Mouse (Mus musculus) neural tube, embryonic 12.5 days (tissue): ENCODE measurements around the gene Il6ra. TPM values are rescaled to one million over a fixed set of nuclear protein-coding genes. Genes with fewer than 3 reads are reported as not detected.

Experiments used
- ATAC-seq: fragments of 200-750 bp; cut with Nextera tagmentation; 2 replicates; pipeline ENCODE4 v1.8.0; 2017; ENCODE audit warnings: low read depth, mild to moderate bottlenecking, moderate TSS enrichment, moderate library complexity; ENCODE audit not compliant: low FRiP score
- H3K27ac ChIP-seq: fragments of 300-500 bp; sonication (generic); 2 replicates; pipeline ENCODE4 v1.5.1; 2016
- H3K27me3 ChIP-seq: fragments of 300-500 bp; sonication (generic); replicated peaks from 2 replicates; pipeline ENCODE4 v1.6.1; 2016; ENCODE audit warnings: mild to moderate bottlenecking
- H3K36me3 ChIP-seq: fragments of 300-500 bp; sonication (generic); 2 replicates; pipeline ENCODE4 v1.6.1; 2016; ENCODE audit warnings: mild to moderate bottlenecking
- H3K4me1 ChIP-seq: fragments of 300-500 bp; sonication (generic); 2 replicates; pipeline ENCODE4 v1.6.1; 2016
- H3K4me2 ChIP-seq: fragments of 300-500 bp; sonication (generic); replicated peaks from 2 replicates; pipeline ENCODE4 v1.6.1; 2016; ENCODE audit warnings: mild to moderate bottlenecking
- H3K4me3 ChIP-seq: fragments of 300-500 bp; sonication (generic); 2 replicates; pipeline ENCODE4 v1.5.1; 2016
- H3K9ac ChIP-seq: fragments of 300-500 bp; sonication (generic); 2 replicates; pipeline ENCODE4 v1.6.1; 2016; ENCODE audit warnings: mild to moderate bottlenecking
- H3K9me3 ChIP-seq: fragments of 300-500 bp; sonication (generic); 2 replicates; pipeline ENCODE4 v1.6.1; 2016; ENCODE audit warnings: mild to moderate bottlenecking
- WGBS: fragments of 180-500 bp; shearing (Covaris S2); methylation state at CpG from one replicate; pipeline ENCODE4 v1.1.7; 2016; 5-methylcytosine and 5-hydroxymethylcytosine counted together
- polyA plus RNA-seq: library from polyadenylated mRNA; unstranded; fragments of >200 nt; fragmentation: Nextera tagmentation; extraction: Ambion mirVana; gene quantifications from 2 replicates; pipeline ENCODE4 v1.2.1, GENCODE M21; 2016

Gene Il6ra
- polyA plus RNA-seq, 1 experiment from 2014 or later: 0.68 TPM

DNA sequence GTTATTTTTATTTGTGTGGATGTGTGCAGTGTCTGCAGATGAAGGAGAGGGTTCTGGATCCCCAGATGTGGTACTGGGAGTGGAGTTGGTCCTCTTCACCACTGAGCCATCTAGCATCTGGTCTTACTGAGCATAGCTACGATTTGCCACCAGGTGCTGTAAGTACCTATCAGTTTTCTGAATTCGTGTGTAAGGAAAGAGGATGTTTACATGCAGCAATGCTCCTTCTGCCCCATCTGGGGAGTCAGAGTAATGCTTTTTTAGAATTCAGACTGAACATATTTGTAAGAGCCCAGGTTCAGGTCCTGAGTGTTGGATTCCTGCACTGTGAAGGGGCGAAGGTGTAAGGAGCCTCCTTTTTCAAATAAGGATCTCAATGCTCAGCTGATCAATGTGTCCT, 53.1 kb downstream of the Il6ra start:
- no peaks in the 10 kb centered on the region for H3K36me3 ChIP-seq
- H3K4me2 ChIP-seq: no peak overlapping the region
- no peak overlapping the region for H3K9ac ChIP-seq
- H3K4me1 ChIP-seq: peaks cover 9% of the 10 kb centered on the region; the same call in 1 of the 2 replicates
- no peaks in the 10 kb centered on the region for H3K9me3 ChIP-seq
- no peak for ATAC-seq
- H3K27me3 ChIP-seq: no peaks in the 10 kb centered on the region
- no peak overlapping the region for H3K4me3 ChIP-seq
- WGBS: 82% methylated on average over 3 of the region's 3 CpGs
- H3K27ac ChIP-seq: no peak overlapping the region

GRCm38 (mm10) chr3:89858888-89859287, 54.1 kb downstream of the Il6ra start:
- WGBS: 74% methylated on average over 8 of the region's 8 CpGs
- Histone ChIP-seq H3K27me3 (no peaks in the 10 kb centered on the region), H3K27ac (no peak overlapping the region), H3K4me1 (peaks cover 7% of the 10 kb centered on the region; the same call in 1 of the 2 replicates), H3K9me3 (no peaks in the 10 kb centered on the region), H3K9ac (no peak overlapping the region), H3K4me2 (no peak overlapping the region), H3K4me3 (no peak overlapping the region), H3K36me3 (no peaks in the 10 kb centered on the region)
- no peak for ATAC-seq

DNA sequence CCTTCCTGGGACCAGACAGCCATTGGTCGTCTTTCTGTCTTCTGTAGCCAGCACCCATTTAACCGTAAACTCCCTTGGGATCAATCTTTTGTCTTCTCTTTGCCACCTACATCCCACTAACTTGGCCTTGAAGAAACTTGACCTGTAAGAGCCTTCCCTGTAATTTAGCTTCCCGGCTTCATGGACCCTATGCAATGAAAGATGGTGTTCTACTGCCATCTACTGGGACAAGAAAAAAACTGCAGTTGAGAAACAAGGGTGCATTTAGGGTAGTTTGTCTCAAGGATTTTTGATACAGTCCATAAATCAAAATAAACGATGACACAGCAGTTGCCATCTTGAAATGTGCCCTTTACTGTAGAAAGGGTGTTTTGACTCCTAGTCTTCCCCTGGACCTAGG, 54.9 kb downstream of the Il6ra start:
- H3K4me3 ChIP-seq: no peak overlapping the region
- 19% methylated on average over 4 of the region's 4 CpGs for WGBS
- H3K27ac ChIP-seq: no peak overlapping the region
- H3K9ac ChIP-seq: no peak overlapping the region
- H3K4me1 ChIP-seq: peaks cover 7% of the 10 kb centered on the region; the same call in 1 of the 2 replicates
- no peaks in the 10 kb centered on the region for H3K27me3 ChIP-seq
- H3K4me2 ChIP-seq: no peak overlapping the region
- no peaks in the 10 kb centered on the region for H3K9me3 ChIP-seq
- no peak for ATAC-seq
- no peaks in the 10 kb centered on the region for H3K36me3 ChIP-seq

GRCm38 (mm10) chr3:89857353-89857752, 55.6 kb downstream of the Il6ra start:
- H3K27ac ChIP-seq: no peak overlapping the region
- H3K27me3 ChIP-seq: no peaks in the 10 kb centered on the region
- WGBS: 78% methylated on average over 3 of the region's 3 CpGs
- no peak overlapping the region for H3K4me2 ChIP-seq
- H3K9ac ChIP-seq: no peak overlapping the region
- no peak overlapping the region for H3K4me3 ChIP-seq
- H3K4me1 ChIP-seq: peaks cover 7% of the 10 kb centered on the region; the same call in 1 of the 2 replicates
- H3K9me3 ChIP-seq: no peaks in the 10 kb centered on the region
- ATAC-seq: no peak
- H3K36me3 ChIP-seq: no peaks in the 10 kb centered on the region

GRCm38 (mm10) chr3:89853752-89854151, 59.2 kb downstream of the Il6ra start:
- no peaks in the 10 kb centered on the region for H3K4me1 ChIP-seq
- 65% methylated on average over 5 of the region's 5 CpGs for WGBS
- no peak overlapping the region for H3K4me2 ChIP-seq
- H3K36me3 ChIP-seq: no peaks in the 10 kb centered on the region
- no peak overlapping the region for H3K4me3 ChIP-seq
- no peaks in the 10 kb centered on the region; the same call in 1 of the 2 replicates for H3K27me3 ChIP-seq
- no peak overlapping the region for H3K27ac ChIP-seq
- no peak overlapping the region for H3K9ac ChIP-seq
- H3K9me3 ChIP-seq: no peaks in the 10 kb centered on the region
- no peak for ATAC-seq

GRCm38 (mm10) chr3:89848083-89848482, 64.9 kb downstream of the Il6ra start:
- Histone ChIP-seq H3K9ac (no peak overlapping the region), H3K4me1 (no peaks in the 10 kb centered on the region), H3K27ac (no peak overlapping the region), H3K4me2 (no peak overlapping the region), H3K9me3 (no peaks in the 10 kb centered on the region), H3K4me3 (no peak overlapping the region), H3K36me3 (no peaks in the 10 kb centered on the region), H3K27me3 (no peaks in the 10 kb centered on the region; the same call in 1 of the 2 replicates)
- WGBS: 87% methylated on average over 6 of the region's 6 CpGs
- ATAC-seq: no peak

GRCm38 (mm10) chr3:89847596-89847995, 65.4 kb downstream of the Il6ra start:
- H3K27me3 ChIP-seq: no peaks in the 10 kb centered on the region; the same call in 1 of the 2 replicates
- 82% methylated on average over 6 of the region's 6 CpGs for WGBS
- H3K9me3 ChIP-seq: no peaks in the 10 kb centered on the region
- H3K4me2 ChIP-seq: no peak overlapping the region
- H3K4me1 ChIP-seq: no peaks in the 10 kb centered on the region
- no peaks in the 10 kb centered on the region for H3K36me3 ChIP-seq
- no peak overlapping the region for H3K4me3 ChIP-seq
- H3K9ac ChIP-seq: no peak overlapping the region
- no peak overlapping the region for H3K27ac ChIP-seq
- ATAC-seq: no peak

DNA sequence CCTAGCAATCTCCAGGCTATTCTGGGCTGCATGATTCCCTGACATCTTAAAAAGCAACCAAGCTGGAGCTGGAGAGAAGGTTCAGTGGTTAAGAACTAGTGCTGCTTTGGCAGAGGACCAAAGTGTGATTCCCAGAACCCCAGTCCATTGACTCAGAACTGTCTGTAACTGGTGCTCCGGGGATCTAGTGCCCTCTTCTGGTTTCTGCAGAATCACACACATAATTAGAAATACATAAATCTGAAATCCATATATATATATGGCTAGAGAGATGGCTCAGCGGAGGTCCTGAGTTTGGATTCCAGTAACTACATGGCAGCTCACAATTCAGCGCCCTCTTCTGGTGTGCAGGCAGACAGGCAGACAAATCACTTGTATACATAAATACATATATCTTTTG, 65.9 kb downstream of the Il6ra start:
- 77% methylated on average over 3 of the region's 3 CpGs for WGBS
- no peak overlapping the region for H3K4me2 ChIP-seq
- H3K4me1 ChIP-seq: no peaks in the 10 kb centered on the region
- H3K27me3 ChIP-seq: no peaks in the 10 kb centered on the region; the same call in 1 of the 2 replicates
- no peak overlapping the region for H3K4me3 ChIP-seq
- no peaks in the 10 kb centered on the region for H3K36me3 ChIP-seq
- H3K27ac ChIP-seq: no peak overlapping the region
- no peaks in the 10 kb centered on the region for H3K9me3 ChIP-seq
- no peak for ATAC-seq
- no peak overlapping the region for H3K9ac ChIP-seq

DNA sequence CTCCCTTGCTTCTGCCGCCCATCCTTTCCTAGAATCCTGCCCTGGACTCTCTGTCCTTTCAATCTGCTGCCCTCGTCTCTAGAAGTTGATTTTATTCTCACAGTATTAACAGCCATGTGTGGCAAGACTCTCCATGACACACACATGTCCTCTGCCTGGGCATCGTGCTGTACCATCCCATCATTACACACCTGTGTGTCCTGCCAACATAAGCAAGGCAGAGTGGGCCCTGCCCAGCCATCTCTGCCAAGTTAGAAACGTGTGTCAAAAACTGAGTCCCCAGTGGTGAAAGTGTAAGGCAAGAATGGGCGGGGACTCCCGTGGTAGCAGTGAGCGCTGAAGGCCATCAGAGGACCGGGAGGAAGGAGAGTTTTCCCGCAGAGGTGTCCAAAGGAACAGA, 67.2 kb downstream of the Il6ra start:
- no peak for ATAC-seq
- no peaks in the 10 kb centered on the region for H3K9me3 ChIP-seq
- 83% methylated on average over 9 of the region's 9 CpGs for WGBS
- no peak overlapping the region for H3K4me2 ChIP-seq
- no peak overlapping the region for H3K4me3 ChIP-seq
- no peaks in the 10 kb centered on the region for H3K4me1 ChIP-seq
- no peaks in the 10 kb centered on the region; the same call in 1 of the 2 replicates for H3K27me3 ChIP-seq
- H3K36me3 ChIP-seq: no peaks in the 10 kb centered on the region
- H3K27ac ChIP-seq: no peak overlapping the region
- H3K9ac ChIP-seq: no peak overlapping the region

- Histone ChIP-seq H3K27me3 (no peaks in the 10 kb centered on the region; the same call in 1 of the 2 replicates), H3K4me2 (no peak overlapping the region), H3K36me3 (no peaks in the 10 kb centered on the region), H3K4me1 (no peaks in the 10 kb centered on the region), H3K27ac (no peak overlapping the region), H3K9me3 (no peaks in the 10 kb centered on the region), H3K4me3 (no peak overlapping the region), H3K9ac (no peak overlapping the region)
- ATAC-seq: no peak
- WGBS: 70% methylated on average over 9 of the region's 9 CpGs
These were observed 69.8 kb downstream of the Il6ra start for GRCm38 (mm10) chr3:89843148-89843547.

DNA sequence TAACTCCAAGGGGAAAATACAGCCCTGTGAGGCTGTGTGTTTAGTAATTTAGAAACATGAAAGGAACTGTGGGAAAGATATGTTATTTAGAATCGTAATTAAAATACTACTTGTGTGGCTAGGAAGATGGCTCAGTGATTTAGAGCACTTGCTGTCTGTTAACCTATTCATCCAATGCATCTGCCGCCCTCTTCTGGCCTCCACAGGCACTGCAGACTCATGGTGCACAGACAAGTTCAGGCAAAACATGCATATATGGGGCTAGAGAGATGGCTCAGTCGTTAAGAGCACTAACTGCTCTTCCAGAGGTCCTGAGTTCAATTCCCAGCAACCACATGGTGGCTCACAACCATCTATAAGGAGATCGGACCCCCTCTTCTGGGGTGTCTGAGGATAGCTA, 70.7 kb downstream of the Il6ra start:
- Histone ChIP-seq H3K4me2 (no peak overlapping the region), H3K36me3 (no peaks in the 10 kb centered on the region), H3K9me3 (no peaks in the 10 kb centered on the region), H3K27me3 (no peaks in the 10 kb centered on the region; the same call in 1 of the 2 replicates), H3K4me3 (no peak overlapping the region), H3K9ac (no peak overlapping the region), H3K4me1 (no peaks in the 10 kb centered on the region), H3K27ac (no peak overlapping the region)
- no peak for ATAC-seq
- 77% methylated on average over 4 of the region's 4 CpGs for WGBS

DNA sequence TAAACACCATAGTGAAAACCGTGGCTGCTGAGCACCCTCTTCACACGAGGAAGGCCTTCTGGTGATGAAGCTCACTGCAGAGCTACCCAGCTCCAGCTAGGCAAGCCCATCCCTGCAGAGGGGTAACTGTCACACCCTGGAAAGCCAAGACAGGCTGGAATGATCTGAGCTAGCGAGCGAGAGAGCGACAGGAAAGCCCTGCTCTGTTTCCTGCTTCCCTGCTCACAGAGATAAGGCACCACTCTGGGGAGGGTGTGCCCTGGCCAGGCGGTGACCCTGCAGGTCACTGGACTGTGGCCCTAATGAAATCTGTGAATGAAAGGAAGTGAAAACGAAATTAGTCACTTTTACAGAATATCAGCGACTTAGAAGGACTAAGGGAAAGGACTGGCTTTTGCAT, 77.6 kb downstream of the Il6ra start:
- Histone ChIP-seq H3K27ac (no peak overlapping the region), H3K9me3 (no peaks in the 10 kb centered on the region), H3K36me3 (no peaks in the 10 kb centered on the region), H3K4me1 (peaks cover 10% of the 10 kb centered on the region), H3K27me3 (peaks cover 43% of the 10 kb centered on the region), H3K4me2 (no peak overlapping the region), H3K4me3 (no peak overlapping the region), H3K9ac (no peak overlapping the region)
- WGBS: 60% methylated on average over 8 of the region's 8 CpGs
- no peak for ATAC-seq

DNA sequence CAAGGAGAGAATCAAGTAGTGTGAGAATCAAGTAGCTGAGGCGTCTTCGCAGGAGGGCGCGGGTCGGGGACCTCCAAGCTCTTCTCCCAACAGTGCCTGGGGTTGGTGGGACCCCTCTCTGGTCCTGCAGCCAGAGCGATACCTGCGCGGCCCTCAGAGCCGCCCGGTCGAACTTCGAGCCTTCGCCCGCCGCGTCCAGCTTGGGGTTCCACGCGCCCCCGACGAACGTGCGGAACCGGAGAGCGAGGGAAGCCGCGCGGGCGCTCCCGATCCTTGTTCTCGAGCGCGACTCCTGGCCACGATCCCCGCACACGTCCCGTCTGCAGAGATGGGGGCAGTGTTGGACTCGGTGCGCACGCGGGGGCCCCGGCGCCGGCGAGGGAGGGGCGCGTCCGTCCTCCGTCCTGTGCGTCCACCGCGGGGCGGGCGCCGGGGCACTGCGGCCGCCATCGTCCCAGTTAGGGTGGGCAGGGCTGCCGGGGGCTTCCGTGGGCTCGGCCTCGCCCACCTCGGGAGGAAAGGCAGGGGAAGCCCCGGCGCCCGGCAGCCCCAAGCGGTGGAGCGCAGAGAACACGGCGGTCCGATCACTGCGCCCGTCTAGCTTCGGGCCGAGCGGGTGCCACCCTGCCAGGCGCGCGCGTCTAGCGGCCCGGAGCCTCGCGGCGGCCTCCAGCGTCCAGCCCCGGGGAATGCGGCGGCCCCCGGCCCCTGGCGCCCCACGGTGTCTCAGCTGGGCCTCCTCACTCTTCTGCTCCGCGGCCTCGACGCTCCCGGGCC, 82.0 kb downstream of the Il6ra start, which contains the start of gene She:
She (plus strand) TSS at position 556 of the 777 bp plus-strand sequence.
- Histone ChIP-seq H3K36me3 (no peaks in the 10 kb centered on the region), H3K9me3 (no peaks in the 10 kb centered on the region), H3K9ac (peak within 1 kb of the TSS; percentile 53), H3K4me3 (peak within 1 kb of the TSS; percentile 39), H3K4me2 (peak within 1 kb of the TSS; percentile 62), H3K27ac (no peak within 1 kb of the TSS), H3K27me3 (peaks cover 63% of the 10 kb centered on the region), H3K4me1 (peaks cover 10% of the 10 kb centered on the region)
- no peak for ATAC-seq
- 4% methylated on average over 89 of the region's 96 CpGs for WGBS
